Mouse (Mus musculus) gastrocnemius, postnatal 36 days (tissue): ENCODE data around the gene Dhh. TPM values are rescaled to one million over a fixed set of nuclear protein-coding genes. Genes with fewer than 3 reads are reported as not detected.
"Not testable (repeated sequence)": the region's sequence is repeated elsewhere in the genome, so short reads cannot be mapped to it uniquely, and the experiment has no call there.

Experiments used
- DNase-seq, 2 experiments: peaks; one replicate each; pipeline ENCODE4 v3.0.0; 2022
- intact Hi-C: fragments of 180-260 bp; cut with DNase I; formaldehyde crosslinking; loops from one replicate; pipeline ENCODE4 v1.15.1; 2025
- long read RNA-seq, 2 experiments: library from polyadenylated mRNA; stranded (forward); transcript quantifications; one replicate each; pipeline ENCODE4 v2.0.0; 2021
- total RNA-seq, 2 experiments: library from RNA; stranded (reverse); gene quantifications; 2 replicates each; pipeline ENCODE4 v1.2.3; 2021

Dhh gene
- total RNA-seq, result under 1 TPM; 0.41 to 0.96 TPM
- long read RNA-seq, experiment 1, full-length matches to known transcripts, result 3 of 4 reads
- long read RNA-seq, experiment 1, partial matches to known transcripts, result 1 of 4 reads
- long read RNA-seq, experiment 1, other reads (novel, unspliced or antisense), result 0 of 4 reads
- long read RNA-seq, experiment 2, full-length matches to known transcripts, result 2 of 2 reads
- long read RNA-seq, experiment 2, partial matches to known transcripts, result 0 of 2 reads
- long read RNA-seq, experiment 2, other reads (novel, unspliced or antisense), result 0 of 2 reads

GRCm38 (mm10) chr15:98897928-98898800 lies at the start of gene Dhh:
Dhh (minus strand) TSS chr15:98898540.
- no peak for DNase-seq
- intact Hi-C loops, result no loop called here

GRCm38 (mm10) chr15:98947884-98948283 lies 49.5 kb upstream of the Dhh start:
- intact Hi-C loops, result no loop called here
- DNase-seq, result no peak

- no peak for DNase-seq
- intact Hi-C loops, result no loop called here
Observed at GRCm38 (mm10) chr15:98943133-98943532, 44.8 kb upstream of the Dhh start.

- DNase-seq, result no peak
- intact Hi-C loops, result no loop called here
Observed at GRCm38 (mm10) chr15:98942081-98942480, 43.7 kb upstream of the Dhh start.

- intact Hi-C loops, result no loop called here
- DNase-seq, result no peak
Observed at GRCm38 (mm10) chr15:98941539-98941938, 43.2 kb upstream of the Dhh start.

- DNase-seq, result no peak
- intact Hi-C loops, result no loop called here
Observed at GRCm38 (mm10) chr15:98940816-98941215, 42.5 kb upstream of the Dhh start.

GRCm38 (mm10) chr15:98934217-98934839 lies 36.0 kb upstream of the Dhh start, which contains the start of gene Tuba1b:
Tuba1b (minus strand) TSS chr15:98934565.
- DNase-seq, result peak; percentile 85 to 89
- intact Hi-C loops, result no loop called here

GRCm38 (mm10) chr15:98933833-98934216 lies 35.5 kb upstream of the Dhh start:
- peak; percentile 86 to 94 for DNase-seq
- intact Hi-C loops, result no loop called here

GRCm38 (mm10) chr15:98933004-98933671 lies 34.8 kb upstream of the Dhh start:
- DNase-seq, intact Hi-C loops: not testable (repeated sequence)

GRCm38 (mm10) chr15:98930998-98931397 lies 32.7 kb upstream of the Dhh start:
- intact Hi-C loops, result no loop called here
- no peak for DNase-seq

- DNase-seq, result no peak
- intact Hi-C loops, result no loop called here
Observed at GRCm38 (mm10) chr15:98930017-98930734, 31.8 kb upstream of the Dhh start.

- intact Hi-C loops, result loop anchor here (1.0 to 5.0 kb wide), 2 partner anchors 36 to 51 kb away; no protein-coding TSS in a partner anchor
- peak; percentile 31 to 51 for DNase-seq
Observed at GRCm38 (mm10) chr15:98928598-98929240, 30.4 kb upstream of the Dhh start.

GRCm38 (mm10) chr15:98927566-98927965 lies 29.2 kb upstream of the Dhh start:
- intact Hi-C loops, result loop anchor here (5.0 kb wide), 1 partner anchor 50 kb away; no protein-coding TSS in a partner anchor
- DNase-seq, result no peak

- intact Hi-C loops, result loop anchor here (5.0 kb wide), 1 partner anchor 47 kb away; no protein-coding TSS in a partner anchor
Observed at GRCm38 (mm10) chr15:98924682-98925081, 26.3 kb upstream of the Dhh start.

GRCm38 (mm10) chr15:98923031-98923537 lies 24.7 kb upstream of the Dhh start:
- intact Hi-C loops, result no loop called here
- no peak for DNase-seq

More at GRCm38 (mm10) chr15:98924682-98925081, 26.3 kb upstream of the Dhh start:
- no peak for DNase-seq

- DNase-seq, result no peak
- intact Hi-C loops, result no loop called here
Observed at GRCm38 (mm10) chr15:98922581-98922980, 24.2 kb upstream of the Dhh start.

GRCm38 (mm10) chr15:98921510-98921909 lies 23.2 kb upstream of the Dhh start:
- intact Hi-C loops, result no loop called here
- no peak for DNase-seq

- intact Hi-C loops, result loop anchor here (5.0 kb wide), 1 partner anchor 36 kb away; no protein-coding TSS in a partner anchor
- DNase-seq, result not testable (repeated sequence)
Observed at GRCm38 (mm10) chr15:98918499-98918895, 20.2 kb upstream of the Dhh start.
